Mouse (Mus musculus): ENCODE results near the gene Dtnb. TPM values are rescaled to one million over a fixed set of nuclear protein-coding genes. Genes with fewer than 3 reads are reported as not detected.

The Dtnb gene
- polyA plus RNA-seq, 1 experiment from 2014 or later, result 36.8 TPM

DNA sequence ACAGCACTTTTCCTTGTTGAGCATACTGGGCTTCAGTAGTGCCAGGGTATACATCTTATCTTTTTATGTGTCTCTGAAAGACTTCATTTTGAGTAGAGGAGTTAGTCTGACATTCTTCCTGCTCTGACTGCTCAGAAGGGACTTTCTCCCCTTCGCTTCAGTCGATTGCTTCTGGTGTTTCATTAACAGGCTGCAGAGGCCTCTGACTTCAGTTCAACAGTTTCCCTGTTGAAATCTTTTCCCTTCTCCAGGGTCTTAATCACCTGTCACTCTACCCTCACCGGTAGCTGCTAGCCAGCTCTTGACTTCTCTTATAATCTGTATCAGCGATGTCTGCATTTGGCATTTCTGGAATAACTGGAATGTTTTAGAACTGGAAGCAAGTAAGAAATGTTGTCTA, 54.7 kb downstream of the Dtnb start:
- H3K27ac ChIP-seq (ENCODE audit: low read length), result no peak overlapping the region
- no peaks in the 10 kb centered on the region for H3K9me3 ChIP-seq (ENCODE audit: control insufficient read depth, low read length)
- no peaks in the 10 kb centered on the region for H3K36me3 ChIP-seq (ENCODE audit: control insufficient read depth, insufficient read depth)
- no peaks in the 10 kb centered on the region for H3K27me3 ChIP-seq (replicated peaks; ENCODE audit: control insufficient read depth, insufficient read depth, low read length)
- 91% methylated on average over 4 of the region's 4 CpGs for WGBS
- no peak for ATAC-seq
- H3K4me3 ChIP-seq (replicated peaks; ENCODE audit: low read length), result no peak overlapping the region
- no peaks in the 10 kb centered on the region for H3K4me1 ChIP-seq (replicated peaks; ENCODE audit: control insufficient read depth, insufficient read depth, low read length)
- no peak overlapping the region for H3K4me2 ChIP-seq (ENCODE audit: low read length)
- H3K9ac ChIP-seq (replicated peaks; ENCODE audit: low read depth, low read length), result no peak overlapping the region

- Histone ChIP-seq H3K36me3 (ENCODE audit: control insufficient read depth, insufficient read depth) (no peaks in the 10 kb centered on the region), H3K4me1 (replicated peaks; ENCODE audit: control insufficient read depth, insufficient read depth, low read length) (no peaks in the 10 kb centered on the region), H3K4me2 (ENCODE audit: low read length) (no peak overlapping the region), H3K9ac (replicated peaks; ENCODE audit: low read depth, low read length) (no peak overlapping the region), H3K4me3 (replicated peaks; ENCODE audit: low read length) (no peak overlapping the region), H3K27me3 (replicated peaks; ENCODE audit: control insufficient read depth, insufficient read depth, low read length) (no peaks in the 10 kb centered on the region), H3K9me3 (ENCODE audit: control insufficient read depth, low read length) (no peaks in the 10 kb centered on the region), H3K27ac (ENCODE audit: low read length) (no peak overlapping the region)
- ATAC-seq, result no peak
- 50% methylated on average over 3 of the region's 3 CpGs for WGBS
These were observed 69.8 kb downstream of the Dtnb start for GRCm38 (mm10) chr12:3641931-3642330.

DNA sequence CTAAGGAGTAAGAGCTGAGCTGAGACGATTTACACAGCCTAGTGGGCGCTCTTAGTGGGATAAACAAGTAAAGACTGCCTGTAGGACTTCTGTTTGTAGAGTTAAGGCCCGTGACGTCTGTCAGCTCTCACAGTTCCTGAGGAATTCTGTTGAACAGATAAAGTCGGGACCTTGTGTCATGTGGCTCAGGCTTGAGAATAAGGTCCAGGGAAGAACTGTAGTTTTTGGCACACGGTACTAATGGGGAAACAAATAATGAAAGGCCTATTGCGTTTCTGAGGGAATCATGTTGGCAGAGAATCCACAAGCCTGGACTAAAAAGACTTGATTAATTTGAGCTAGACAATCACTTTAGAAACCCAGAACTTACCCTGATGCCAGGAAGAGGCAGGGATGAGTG, 84.6 kb downstream of the Dtnb start:
- WGBS, result 53% methylated on average over 7 of the region's 7 CpGs
- Histone ChIP-seq H3K9me3 (ENCODE audit: control insufficient read depth, low read length) (no peaks in the 10 kb centered on the region), H3K27ac (ENCODE audit: low read length) (no peak overlapping the region), H3K9ac (replicated peaks; ENCODE audit: low read depth, low read length) (no peak overlapping the region), H3K4me1 (replicated peaks; ENCODE audit: control insufficient read depth, insufficient read depth, low read length) (peaks cover 3% of the 10 kb centered on the region; the same call in 1 of the 2 replicates), H3K27me3 (replicated peaks; ENCODE audit: control insufficient read depth, insufficient read depth, low read length) (no peaks in the 10 kb centered on the region), H3K36me3 (ENCODE audit: control insufficient read depth, insufficient read depth) (no peaks in the 10 kb centered on the region), H3K4me2 (ENCODE audit: low read length) (no peak overlapping the region), H3K4me3 (replicated peaks; ENCODE audit: low read length) (no peak overlapping the region)
- no peak for ATAC-seq

GRCm38 (mm10) chr12:3657234-3657633, 85.1 kb downstream of the Dtnb start:
- H3K4me1 ChIP-seq (replicated peaks; ENCODE audit: control insufficient read depth, insufficient read depth, low read length), result peaks cover 3% of the 10 kb centered on the region; the same call in 1 of the 2 replicates
- H3K4me2 ChIP-seq (ENCODE audit: low read length), result no peak overlapping the region
- H3K9me3 ChIP-seq (ENCODE audit: control insufficient read depth, low read length), result no peaks in the 10 kb centered on the region
- H3K9ac ChIP-seq (replicated peaks; ENCODE audit: low read depth, low read length), result no peak overlapping the region
- H3K4me3 ChIP-seq (replicated peaks; ENCODE audit: low read length), result no peak overlapping the region
- H3K27me3 ChIP-seq (replicated peaks; ENCODE audit: control insufficient read depth, insufficient read depth, low read length), result no peaks in the 10 kb centered on the region
- H3K27ac ChIP-seq (ENCODE audit: low read length), result no peak overlapping the region
- no peaks in the 10 kb centered on the region for H3K36me3 ChIP-seq (ENCODE audit: control insufficient read depth, insufficient read depth)
- ATAC-seq, result no peak
- WGBS, result 85% methylated on average over 4 of the region's 4 CpGs

GRCm38 (mm10) chr12:3657786-3658185, 85.6 kb downstream of the Dtnb start:
- no peaks in the 10 kb centered on the region for H3K36me3 ChIP-seq (ENCODE audit: control insufficient read depth, insufficient read depth)
- H3K4me1 ChIP-seq (replicated peaks; ENCODE audit: control insufficient read depth, insufficient read depth, low read length), result peaks cover 3% of the 10 kb centered on the region; the same call in 1 of the 2 replicates
- no peak for ATAC-seq
- H3K9ac ChIP-seq (replicated peaks; ENCODE audit: low read depth, low read length), result no peak overlapping the region
- H3K27ac ChIP-seq (ENCODE audit: low read length), result no peak overlapping the region
- no peaks in the 10 kb centered on the region for H3K9me3 ChIP-seq (ENCODE audit: control insufficient read depth, low read length)
- no peak overlapping the region for H3K4me3 ChIP-seq (replicated peaks; ENCODE audit: low read length)
- 70% methylated on average over 10 of the region's 10 CpGs for whole genome bisulfite sequencing
- no peaks in the 10 kb centered on the region for H3K27me3 ChIP-seq (replicated peaks; ENCODE audit: control insufficient read depth, insufficient read depth, low read length)
- no peak overlapping the region for H3K4me2 ChIP-seq (ENCODE audit: low read length)

DNA sequence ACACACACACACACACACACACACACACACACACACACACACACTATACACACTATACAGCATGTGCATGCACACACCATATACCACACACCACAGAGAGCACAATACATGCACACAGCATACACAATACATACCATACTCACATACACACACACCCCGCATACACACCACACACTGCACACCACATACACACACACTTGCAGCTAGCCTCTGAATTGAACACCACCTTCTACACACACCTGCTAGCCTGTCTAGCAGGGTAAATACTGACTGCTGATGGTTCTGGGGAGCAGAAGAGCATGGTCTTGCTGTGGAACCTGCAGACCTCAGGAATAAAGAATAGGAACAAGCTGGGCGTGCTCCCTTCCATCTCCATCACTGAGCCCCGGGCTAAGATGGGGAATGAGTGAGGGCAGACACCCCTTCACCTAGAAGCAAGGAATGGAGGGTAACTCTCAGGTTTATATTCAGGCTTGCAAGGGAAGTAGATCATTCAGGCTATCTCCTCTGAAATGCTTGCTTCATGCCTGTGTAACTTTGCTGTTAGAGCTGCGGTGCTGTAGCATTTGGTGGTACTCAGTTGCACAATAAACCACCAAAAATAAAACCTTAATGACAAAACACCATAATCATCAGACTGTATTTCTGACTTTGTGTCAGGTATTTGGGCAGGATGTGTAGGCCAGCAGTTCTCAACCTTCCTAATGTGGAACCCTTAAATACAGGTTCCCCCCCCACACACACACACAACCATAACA, 87.6 kb downstream of the Dtnb start:
- peaks cover 3% of the 10 kb centered on the region; the same call in 1 of the 2 replicates for H3K4me1 ChIP-seq (replicated peaks; ENCODE audit: control insufficient read depth, insufficient read depth, low read length)
- no peak overlapping the region for H3K9ac ChIP-seq (replicated peaks; ENCODE audit: low read depth, low read length)
- no peaks in the 10 kb centered on the region for H3K36me3 ChIP-seq (ENCODE audit: control insufficient read depth, insufficient read depth)
- no peak overlapping the region for H3K4me3 ChIP-seq (replicated peaks; ENCODE audit: low read length)
- 92% methylated on average over 4 of the region's 4 CpGs for WGBS
- H3K27ac ChIP-seq (ENCODE audit: low read length), result no peak overlapping the region
- H3K4me2 ChIP-seq (ENCODE audit: low read length), result no peak overlapping the region
- no peaks in the 10 kb centered on the region for H3K9me3 ChIP-seq (ENCODE audit: control insufficient read depth, low read length)
- no peak for ATAC-seq
- H3K27me3 ChIP-seq (replicated peaks; ENCODE audit: control insufficient read depth, insufficient read depth, low read length), result no peaks in the 10 kb centered on the region

DNA sequence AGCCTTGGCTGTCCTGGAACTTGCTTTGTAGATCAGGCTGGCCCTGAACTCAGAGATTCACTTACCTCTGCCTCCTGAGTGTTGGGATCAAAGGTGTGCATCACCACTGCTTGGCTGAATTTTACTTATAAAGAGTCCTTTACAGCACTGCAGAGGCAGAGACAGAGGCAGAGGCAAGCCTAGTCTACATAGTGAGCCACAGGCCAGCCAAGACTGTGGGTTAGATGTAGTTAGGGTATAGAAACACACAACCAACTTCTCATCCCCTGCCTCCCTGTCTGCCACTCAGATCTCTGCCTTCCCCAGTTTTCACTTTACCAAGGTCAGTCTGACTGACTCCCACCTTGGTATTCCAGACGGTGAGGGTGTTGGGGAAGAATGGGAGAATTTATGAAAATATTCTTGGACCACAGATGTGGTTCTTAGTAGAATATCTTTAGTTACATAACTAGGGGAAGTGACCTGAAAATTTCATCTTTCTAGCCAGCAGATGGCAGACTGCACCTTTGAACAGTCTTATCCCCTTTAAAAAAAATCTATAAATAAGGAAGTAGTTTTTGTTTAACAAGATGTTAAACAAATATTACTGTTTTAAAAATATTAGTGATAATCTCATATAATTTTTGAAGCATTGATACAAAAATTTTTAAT, 88.9 kb downstream of the Dtnb start:
- no peak for ATAC-seq
- no peak overlapping the region for H3K4me3 ChIP-seq (replicated peaks; ENCODE audit: low read length)
- no peak overlapping the region for H3K27ac ChIP-seq (ENCODE audit: low read length)
- no peaks in the 10 kb centered on the region for H3K27me3 ChIP-seq (replicated peaks; ENCODE audit: control insufficient read depth, insufficient read depth, low read length)
- no peaks in the 10 kb centered on the region for H3K9me3 ChIP-seq (ENCODE audit: control insufficient read depth, low read length)
- no peak overlapping the region for H3K9ac ChIP-seq (replicated peaks; ENCODE audit: low read depth, low read length)
- WGBS, result 82% methylated on average over 1 of the region's 1 CpGs
- peaks cover 3% of the 10 kb centered on the region; the same call in 1 of the 2 replicates for H3K4me1 ChIP-seq (replicated peaks; ENCODE audit: control insufficient read depth, insufficient read depth, low read length)
- no peaks in the 10 kb centered on the region for H3K36me3 ChIP-seq (ENCODE audit: control insufficient read depth, insufficient read depth)
- H3K4me2 ChIP-seq (ENCODE audit: low read length), result no peak overlapping the region

GRCm38 (mm10) chr12:3662660-3663059, 90.5 kb downstream of the Dtnb start:
- ATAC-seq, result no peak
- Histone ChIP-seq H3K4me1 (replicated peaks; ENCODE audit: control insufficient read depth, insufficient read depth, low read length) (no peaks in the 10 kb centered on the region; the same call in 1 of the 2 replicates), H3K36me3 (ENCODE audit: control insufficient read depth, insufficient read depth) (no peaks in the 10 kb centered on the region), H3K9ac (replicated peaks; ENCODE audit: low read depth, low read length) (no peak overlapping the region), H3K9me3 (ENCODE audit: control insufficient read depth, low read length) (no peaks in the 10 kb centered on the region), H3K4me3 (replicated peaks; ENCODE audit: low read length) (no peak overlapping the region), H3K27me3 (replicated peaks; ENCODE audit: control insufficient read depth, insufficient read depth, low read length) (no peaks in the 10 kb centered on the region), H3K27ac (ENCODE audit: low read length) (no peak overlapping the region), H3K4me2 (ENCODE audit: low read length) (no peak overlapping the region)

GRCm38 (mm10) chr12:3663386-3663785, 91.2 kb downstream of the Dtnb start:
- Histone ChIP-seq H3K9ac (replicated peaks; ENCODE audit: low read depth, low read length) (no peak overlapping the region), H3K4me3 (replicated peaks; ENCODE audit: low read length) (no peak overlapping the region), H3K27ac (ENCODE audit: low read length) (no peak overlapping the region), H3K36me3 (ENCODE audit: control insufficient read depth, insufficient read depth) (no peaks in the 10 kb centered on the region), H3K4me2 (ENCODE audit: low read length) (no peak overlapping the region), H3K4me1 (replicated peaks; ENCODE audit: control insufficient read depth, insufficient read depth, low read length) (no peaks in the 10 kb centered on the region), H3K9me3 (ENCODE audit: control insufficient read depth, low read length) (no peaks in the 10 kb centered on the region), H3K27me3 (replicated peaks; ENCODE audit: control insufficient read depth, insufficient read depth, low read length) (no peaks in the 10 kb centered on the region)
- 95% methylated on average over 7 of the region's 7 CpGs for WGBS
- no peak for ATAC-seq
